Mouse (Mus musculus): Measurements from ENCODE around the gene Mpped2. TPM values are rescaled to one million over a fixed set of nuclear protein-coding genes. Genes with fewer than 3 reads are reported as not detected.

The Mpped2 gene
- polyA plus RNA-seq, 1 experiment: 1.1 TPM

DNA sequence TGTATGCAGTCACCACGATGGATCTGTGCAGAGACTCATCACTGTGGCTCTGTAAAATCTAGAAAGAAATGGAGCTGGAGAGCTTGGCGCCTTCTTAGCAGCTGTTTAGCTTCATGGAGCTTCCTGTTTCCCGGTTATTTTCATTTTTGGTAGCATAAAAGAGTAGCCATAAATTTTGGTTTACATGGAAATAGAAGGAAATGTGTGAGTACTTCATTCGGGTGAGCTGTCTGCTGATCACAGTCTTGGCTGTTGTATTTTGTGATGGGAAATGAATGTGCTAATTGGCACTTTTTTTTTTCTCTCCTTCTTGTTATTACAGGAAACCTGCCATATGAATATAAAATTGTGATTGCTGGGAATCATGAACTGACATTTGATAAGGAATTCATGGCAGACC lies 90.2 kb downstream of the Mpped2 start:
- no peak overlapping the region for H3K4me3 ChIP-seq (ENCODE audit: control insufficient read depth, insufficient read depth, low read length)
- H3K36me3 ChIP-seq (ENCODE audit: control insufficient read depth, insufficient read depth, low read length): no peaks in the 10 kb centered on the region
- 89% methylated on average over 4 of the region's 4 CpGs for WGBS
- TF ChIP-seq CTCF (IDR thresholded peaks at IDR 0.05; ENCODE audit: borderline replicate concordance, control insufficient read depth, extremely low read depth, insufficient read depth, low read length, poor library complexity) (no peak), POLR2A (IDR thresholded peaks at IDR 0.05; ENCODE audit: control insufficient read depth, extremely low read depth, insufficient read depth, low read length, poor library complexity) (no peak)
- no peak overlapping the region for H3K27ac ChIP-seq (ENCODE audit: control insufficient read depth, insufficient read depth, low read length)
- no peak for DNase-seq
- no peaks in the 10 kb centered on the region for H3K27me3 ChIP-seq (ENCODE audit: control insufficient read depth, insufficient read depth, low read length)
- H3K4me1 ChIP-seq (replicated peaks; ENCODE audit: control insufficient read depth, insufficient read depth, low read length): no peaks in the 10 kb centered on the region

GRCm38 (mm10) chr2:106788055-106788454 lies 95.0 kb downstream of the Mpped2 start:
- H3K4me3 ChIP-seq (ENCODE audit: control insufficient read depth, insufficient read depth, low read length): no peak overlapping the region
- no peak for DNase-seq
- no peaks in the 10 kb centered on the region for H3K4me1 ChIP-seq (replicated peaks; ENCODE audit: control insufficient read depth, insufficient read depth, low read length)
- TF ChIP-seq POLR2A (IDR thresholded peaks at IDR 0.05; ENCODE audit: control insufficient read depth, extremely low read depth, insufficient read depth, low read length, poor library complexity) (no peak), CTCF (IDR thresholded peaks at IDR 0.05; ENCODE audit: borderline replicate concordance, control insufficient read depth, extremely low read depth, insufficient read depth, low read length, poor library complexity) (no peak)
- no peak overlapping the region for H3K27ac ChIP-seq (ENCODE audit: control insufficient read depth, insufficient read depth, low read length)
- no peaks in the 10 kb centered on the region for H3K36me3 ChIP-seq (ENCODE audit: control insufficient read depth, insufficient read depth, low read length)
- H3K27me3 ChIP-seq (ENCODE audit: control insufficient read depth, insufficient read depth, low read length): no peaks in the 10 kb centered on the region
- 94% methylated on average over 8 of the region's 8 CpGs for WGBS

- TF ChIP-seq POLR2A (IDR thresholded peaks at IDR 0.05; ENCODE audit: control insufficient read depth, extremely low read depth, insufficient read depth, low read length, poor library complexity) (no peak), CTCF (IDR thresholded peaks at IDR 0.05; ENCODE audit: borderline replicate concordance, control insufficient read depth, extremely low read depth, insufficient read depth, low read length, poor library complexity) (no peak)
- Histone ChIP-seq H3K27me3 (ENCODE audit: control insufficient read depth, insufficient read depth, low read length) (no peaks in the 10 kb centered on the region), H3K36me3 (ENCODE audit: control insufficient read depth, insufficient read depth, low read length) (no peaks in the 10 kb centered on the region), H3K4me3 (ENCODE audit: control insufficient read depth, insufficient read depth, low read length) (no peak overlapping the region), H3K4me1 (replicated peaks; ENCODE audit: control insufficient read depth, insufficient read depth, low read length) (no peaks in the 10 kb centered on the region), H3K27ac (ENCODE audit: control insufficient read depth, insufficient read depth, low read length) (no peak overlapping the region)
- DNase-seq: no peak
- WGBS: 90% methylated on average over 4 of the region's 4 CpGs
Observed at GRCm38 (mm10) chr2:106788573-106788972, 95.5 kb downstream of the Mpped2 start.

DNA sequence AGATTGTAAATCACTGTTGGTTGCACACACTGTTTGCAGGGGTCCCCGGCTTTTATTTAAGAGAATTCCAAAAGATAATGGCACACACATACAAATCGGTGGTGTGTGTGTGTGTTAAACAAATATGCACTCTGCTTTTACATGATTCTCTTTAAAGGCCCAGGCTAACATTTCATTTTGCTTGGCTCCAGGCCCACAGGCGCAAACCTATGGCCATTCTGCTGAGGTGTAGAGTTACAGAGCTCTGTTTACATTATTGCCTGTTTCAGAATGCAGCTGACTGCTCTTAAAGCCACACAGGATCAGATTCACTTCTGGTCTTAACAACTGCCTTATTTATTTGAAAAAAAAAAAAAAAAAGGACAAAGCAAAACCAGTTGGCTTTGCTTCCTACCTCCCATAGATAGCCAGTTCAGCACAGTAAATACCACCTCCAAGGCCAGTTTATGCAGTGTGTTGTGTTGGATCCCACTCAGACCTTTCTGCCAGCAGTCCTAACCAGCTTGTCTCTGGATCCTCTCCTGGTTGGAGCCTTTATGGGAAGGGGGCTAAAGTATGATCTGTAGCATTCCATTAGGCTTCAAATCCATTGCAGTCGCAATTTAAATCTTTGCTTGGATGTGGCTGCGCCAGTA lies 96.7 kb downstream of the Mpped2 start:
- Histone ChIP-seq H3K27me3 (ENCODE audit: control insufficient read depth, insufficient read depth, low read length) (no peaks in the 10 kb centered on the region), H3K27ac (ENCODE audit: control insufficient read depth, insufficient read depth, low read length) (no peak overlapping the region), H3K36me3 (ENCODE audit: control insufficient read depth, insufficient read depth, low read length) (no peaks in the 10 kb centered on the region), H3K4me1 (replicated peaks; ENCODE audit: control insufficient read depth, insufficient read depth, low read length) (no peaks in the 10 kb centered on the region), H3K4me3 (ENCODE audit: control insufficient read depth, insufficient read depth, low read length) (no peak overlapping the region)
- TF ChIP-seq CTCF (IDR thresholded peaks at IDR 0.05; ENCODE audit: borderline replicate concordance, control insufficient read depth, extremely low read depth, insufficient read depth, low read length, poor library complexity) (no peak), POLR2A (IDR thresholded peaks at IDR 0.05; ENCODE audit: control insufficient read depth, extremely low read depth, insufficient read depth, low read length, poor library complexity) (no peak)
- 93% methylated on average over 5 of the region's 5 CpGs for WGBS
- no peak for DNase-seq

- TF ChIP-seq POLR2A (IDR thresholded peaks at IDR 0.05; ENCODE audit: control insufficient read depth, extremely low read depth, insufficient read depth, low read length, poor library complexity) (no peak), CTCF (IDR thresholded peaks at IDR 0.05; ENCODE audit: borderline replicate concordance, control insufficient read depth, extremely low read depth, insufficient read depth, low read length, poor library complexity) (no peak)
- no peak for DNase-seq
- H3K4me1 ChIP-seq (replicated peaks; ENCODE audit: control insufficient read depth, insufficient read depth, low read length): no peaks in the 10 kb centered on the region
- no peaks in the 10 kb centered on the region for H3K36me3 ChIP-seq (ENCODE audit: control insufficient read depth, insufficient read depth, low read length)
- no peak overlapping the region for H3K4me3 ChIP-seq (ENCODE audit: control insufficient read depth, insufficient read depth, low read length)
- no peaks in the 10 kb centered on the region for H3K27me3 ChIP-seq (ENCODE audit: control insufficient read depth, insufficient read depth, low read length)
- H3K27ac ChIP-seq (ENCODE audit: control insufficient read depth, insufficient read depth, low read length): no peak overlapping the region
- WGBS: 95% methylated on average over 3 of the region's 3 CpGs
Observed at GRCm38 (mm10) chr2:106790329-106790701, 97.2 kb downstream of the Mpped2 start.

- H3K4me1 ChIP-seq (replicated peaks; ENCODE audit: control insufficient read depth, insufficient read depth, low read length): no peaks in the 10 kb centered on the region
- 85% methylated on average over 7 of the region's 7 CpGs for whole genome bisulfite sequencing
- H3K27ac ChIP-seq (ENCODE audit: control insufficient read depth, insufficient read depth, low read length): no peak overlapping the region
- TF ChIP-seq POLR2A (IDR thresholded peaks at IDR 0.05; ENCODE audit: control insufficient read depth, extremely low read depth, insufficient read depth, low read length, poor library complexity) (no peak), CTCF (IDR thresholded peaks at IDR 0.05; ENCODE audit: borderline replicate concordance, control insufficient read depth, extremely low read depth, insufficient read depth, low read length, poor library complexity) (no peak)
- no peaks in the 10 kb centered on the region for H3K27me3 ChIP-seq (ENCODE audit: control insufficient read depth, insufficient read depth, low read length)
- H3K4me3 ChIP-seq (ENCODE audit: control insufficient read depth, insufficient read depth, low read length): no peak overlapping the region
- no peaks in the 10 kb centered on the region for H3K36me3 ChIP-seq (ENCODE audit: control insufficient read depth, insufficient read depth, low read length)
- no peak for DNase-seq
Observed at GRCm38 (mm10) chr2:106796246-106796645, 103.2 kb downstream of the Mpped2 start.

GRCm38 (mm10) chr2:106797855-106798254 lies 104.8 kb downstream of the Mpped2 start:
- no peak for TF ChIP-seq POLR2A (IDR thresholded peaks at IDR 0.05; ENCODE audit: control insufficient read depth, extremely low read depth, insufficient read depth, low read length, poor library complexity)
- no peak for TF ChIP-seq CTCF (IDR thresholded peaks at IDR 0.05; ENCODE audit: borderline replicate concordance, control insufficient read depth, extremely low read depth, insufficient read depth, low read length, poor library complexity)
- Histone ChIP-seq H3K4me3 (ENCODE audit: control insufficient read depth, insufficient read depth, low read length) (no peak overlapping the region), H3K27me3 (ENCODE audit: control insufficient read depth, insufficient read depth, low read length) (no peaks in the 10 kb centered on the region), H3K4me1 (replicated peaks; ENCODE audit: control insufficient read depth, insufficient read depth, low read length) (no peaks in the 10 kb centered on the region), H3K27ac (ENCODE audit: control insufficient read depth, insufficient read depth, low read length) (no peak overlapping the region), H3K36me3 (ENCODE audit: control insufficient read depth, insufficient read depth, low read length) (no peaks in the 10 kb centered on the region)
- 96% methylated on average over 3 of the region's 3 CpGs for WGBS
- DNase-seq: no peak

Data from thymus, adult 2 months (tissue).